Mouse (Mus musculus) erythroblast, embryonic 14.5 days (primary cell): ENCODE data around the gene Gon4l. TPM values are rescaled to one million over a fixed set of nuclear protein-coding genes. Genes with fewer than 3 reads are reported as not detected.

Experiments used
- H3K27me3 ChIP-seq: 2 replicates; pipeline ENCODE4 v1.6.1; 2012; ENCODE audit warnings: inconsistent platforms; ENCODE audit not compliant: control insufficient read depth
- H3K36me3 ChIP-seq: 2 replicates; pipeline ENCODE4 v1.6.1; 2012; ENCODE audit warnings: mild to moderate bottlenecking, inconsistent platforms; ENCODE audit not compliant: control insufficient read depth
- H3K4me1 ChIP-seq: 2 replicates; pipeline ENCODE4 v1.6.1; 2012; ENCODE audit warnings: inconsistent platforms; ENCODE audit not compliant: control insufficient read depth
- H3K4me3 ChIP-seq: replicated peaks from 2 replicates; pipeline ENCODE3; 2012; ENCODE audit warnings: moderate library complexity, mild to moderate bottlenecking, inconsistent platforms
- H3K9me3 ChIP-seq: 2 replicates; pipeline ENCODE4 v1.6.1; 2012; ENCODE audit warnings: low read length, inconsistent platforms, mixed read lengths; ENCODE audit not compliant: control insufficient read depth
- GATA1 ChIP-seq: IDR thresholded peaks from 2 replicates; pipeline ENCODE4 v1.6.1; 2012; ENCODE audit warnings: low read length, inconsistent platforms, mixed read lengths
- TAL1 ChIP-seq: IDR thresholded peaks from 3 replicates; pipeline ENCODE4 v1.6.1; 2012; ENCODE audit warnings: low read length, inconsistent platforms, mixed read lengths
- polyA plus RNA-seq: library from polyadenylated mRNA; stranded (reverse); fragments of >175 nt; gene quantifications from 2 replicates; pipeline ENCODE4 v1.2.3, GENCODE M21; 2012

Gene Gon4l
- polyA plus RNA-seq, 1 experiment: 1.1 TPM

DNA sequence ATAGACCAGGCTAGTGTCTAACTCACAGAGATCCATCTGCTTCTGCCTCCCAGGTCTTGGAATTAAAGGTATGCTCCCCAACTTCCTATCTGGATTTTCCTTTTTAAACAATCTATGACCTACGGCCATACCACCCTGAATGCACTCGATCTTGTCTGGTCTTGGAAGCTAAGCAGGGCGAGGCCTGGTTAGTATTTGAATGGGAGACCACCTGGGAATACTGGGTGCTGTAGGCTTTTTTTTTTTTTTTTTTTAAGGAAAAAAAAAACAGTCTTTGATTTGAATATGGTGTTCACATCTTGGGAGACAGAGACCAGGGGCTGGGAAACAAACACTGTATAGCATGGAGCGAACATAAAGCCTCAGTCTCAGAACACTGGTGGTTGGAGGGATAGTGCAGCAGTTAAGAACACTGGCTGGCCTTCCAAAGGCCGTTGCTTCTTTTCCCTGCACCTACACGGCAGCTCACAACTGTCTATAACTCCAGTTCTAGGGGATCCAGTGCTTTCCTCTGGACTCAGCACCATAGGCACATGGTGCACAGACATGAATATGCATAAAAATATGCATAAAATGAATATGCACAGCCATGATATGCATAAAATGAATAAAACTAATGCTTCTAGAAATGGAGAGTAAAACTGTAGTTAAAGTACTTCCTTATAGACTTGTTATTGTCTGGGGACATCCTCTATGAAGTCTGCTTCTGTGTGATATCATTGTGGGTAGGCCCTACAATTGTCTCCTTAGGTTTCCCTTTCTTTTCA, 71.5 kb downstream of the Gon4l start:
- no peak overlapping the region for H3K4me3 ChIP-seq
- no peaks in the 10 kb centered on the region for H3K9me3 ChIP-seq
- no peaks in the 10 kb centered on the region for H3K27me3 ChIP-seq
- H3K36me3 ChIP-seq: peaks cover 99% of the 10 kb centered on the region
- H3K4me1 ChIP-seq: no peaks in the 10 kb centered on the region
- TF ChIP-seq GATA1 (no peak), TAL1 (no peak)

DNA sequence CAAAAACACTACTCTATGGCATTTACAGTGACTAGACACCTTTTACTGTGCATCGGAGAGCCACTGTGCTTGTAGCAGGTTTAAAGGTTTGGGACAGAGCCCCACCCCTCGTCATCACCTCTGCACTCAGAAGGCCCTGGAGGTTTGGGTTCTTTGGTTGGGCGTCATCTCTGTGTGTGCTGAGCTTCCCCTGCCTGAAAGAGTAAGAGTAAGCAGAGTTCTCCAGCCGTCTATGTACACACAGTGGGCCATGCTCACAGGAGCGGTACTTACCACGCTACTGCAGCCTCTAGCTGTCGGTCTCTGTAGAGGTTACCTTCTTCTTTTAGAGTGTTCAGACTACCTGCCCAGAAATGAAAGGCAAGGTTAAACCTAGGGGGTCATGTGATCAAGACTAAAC, 77.6 kb downstream of the Gon4l start:
- Histone ChIP-seq H3K9me3 (no peaks in the 10 kb centered on the region), H3K4me1 (peaks cover 23% of the 10 kb centered on the region), H3K27me3 (no peaks in the 10 kb centered on the region), H3K4me3 (no peak overlapping the region), H3K36me3 (peaks cover 48% of the 10 kb centered on the region)
- TF ChIP-seq GATA1: no peak
- TF ChIP-seq TAL1: no peak

DNA sequence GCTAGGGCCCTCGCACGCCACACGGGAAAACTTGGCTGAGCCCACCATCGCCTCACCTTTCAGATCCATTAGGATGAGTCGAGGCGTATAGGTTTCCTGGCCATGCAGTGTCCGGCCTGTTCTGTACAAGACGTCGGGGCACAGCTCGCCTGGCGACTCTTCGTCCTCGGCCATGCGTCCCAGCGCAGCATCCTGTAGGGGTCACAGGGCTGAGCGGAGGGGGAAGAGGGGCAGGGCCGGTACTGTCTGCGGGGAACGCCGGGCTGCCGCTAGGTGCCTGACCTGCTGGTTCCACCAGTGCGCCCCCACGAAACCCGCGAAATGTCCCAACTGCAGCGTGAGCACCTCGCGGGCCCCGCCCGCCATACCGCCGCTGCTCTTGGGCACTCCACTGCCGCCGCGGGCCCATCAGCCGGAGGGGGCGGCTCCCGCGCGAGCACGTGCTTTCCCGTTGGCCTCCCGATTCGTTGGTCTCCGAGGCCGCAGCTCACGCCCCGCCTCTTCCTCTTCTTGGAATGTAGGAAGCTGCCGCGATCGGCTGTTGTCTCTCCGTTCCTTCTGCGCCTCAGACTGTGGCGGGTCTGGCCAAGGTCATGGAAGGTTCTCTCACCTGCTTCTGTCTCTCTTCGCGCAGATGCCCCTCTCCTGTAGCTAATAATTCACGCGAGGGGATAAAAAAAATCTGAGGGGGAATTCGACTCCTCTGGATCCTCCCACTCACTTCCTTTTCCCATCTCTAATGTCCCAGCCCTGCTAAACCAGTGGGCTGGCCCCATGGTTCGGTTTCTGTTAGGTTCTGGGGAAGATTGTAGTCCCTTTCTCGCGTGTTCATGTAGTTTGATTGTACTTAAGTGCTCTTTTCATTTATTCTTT, 78.7 kb downstream of the Gon4l start, which contains the start of gene Msto1:
Gene Msto1 (minus strand): TSS at position 489 of the 873 bp plus-strand sequence.
- Histone ChIP-seq H3K36me3 (peaks cover 36% of the 10 kb centered on the region), H3K4me1 (peaks cover 23% of the 10 kb centered on the region), H3K4me3 (peak within 1 kb of the TSS; percentile 85), H3K9me3 (no peaks in the 10 kb centered on the region), H3K27me3 (no peaks in the 10 kb centered on the region)
- TF ChIP-seq GATA1 (no peak), TAL1 (no peak)

DNA sequence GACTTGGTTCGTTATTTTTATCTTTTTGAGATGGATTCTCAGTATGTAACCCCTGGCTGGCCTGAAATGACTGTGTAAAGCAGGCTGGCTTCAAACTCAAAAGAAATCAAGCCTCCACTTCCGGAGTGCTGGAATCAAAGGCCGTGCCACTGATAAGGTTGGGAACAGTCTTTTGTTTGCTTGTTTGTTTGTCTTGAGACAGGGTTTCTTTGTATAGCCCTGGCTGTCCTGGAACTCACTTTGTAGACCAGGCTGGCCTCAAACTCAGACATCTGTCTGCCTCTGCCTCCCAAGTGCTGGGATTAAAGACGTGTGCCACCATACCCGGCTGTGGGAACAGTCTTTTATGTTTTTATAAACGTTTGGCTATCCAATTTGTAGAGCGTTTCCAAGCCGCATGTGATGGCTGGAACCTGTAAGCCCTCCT, 79.4 kb downstream of the Gon4l start:
- Histone ChIP-seq H3K9me3 (no peaks in the 10 kb centered on the region), H3K4me3 (peak overlapping the region; percentile 85), H3K4me1 (peaks cover 23% of the 10 kb centered on the region), H3K36me3 (peaks cover 31% of the 10 kb centered on the region), H3K27me3 (no peaks in the 10 kb centered on the region)
- TF ChIP-seq GATA1 (no peak), TAL1 (no peak)

DNA sequence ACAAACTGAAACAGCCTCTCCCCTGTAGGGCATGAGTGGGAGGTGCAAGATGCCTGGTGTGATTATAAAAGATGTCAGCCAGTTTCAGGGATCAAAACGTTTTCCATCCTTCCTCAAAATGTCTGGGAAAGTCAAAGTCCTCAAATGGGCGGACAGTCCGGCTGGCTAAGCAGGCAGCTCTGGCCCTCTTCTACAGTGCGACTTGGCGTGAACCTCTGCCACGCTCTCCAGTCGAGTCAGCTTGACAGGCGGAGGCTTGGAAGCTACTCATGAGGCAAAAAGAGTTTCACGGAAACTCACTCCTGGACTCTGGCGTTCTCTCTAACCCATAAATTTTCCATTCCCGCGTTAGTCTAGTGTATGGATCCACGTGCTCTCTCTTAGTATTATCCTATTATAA, 84.0 kb downstream of the Gon4l start:
- peaks cover 37% of the 10 kb centered on the region for H3K36me3 ChIP-seq
- H3K9me3 ChIP-seq: peaks cover 11% of the 10 kb centered on the region
- peaks cover 9% of the 10 kb centered on the region for H3K4me1 ChIP-seq
- no peaks in the 10 kb centered on the region for H3K27me3 ChIP-seq
- TF ChIP-seq GATA1 (no peak), TAL1 (no peak)
- no peak overlapping the region for H3K4me3 ChIP-seq

DNA sequence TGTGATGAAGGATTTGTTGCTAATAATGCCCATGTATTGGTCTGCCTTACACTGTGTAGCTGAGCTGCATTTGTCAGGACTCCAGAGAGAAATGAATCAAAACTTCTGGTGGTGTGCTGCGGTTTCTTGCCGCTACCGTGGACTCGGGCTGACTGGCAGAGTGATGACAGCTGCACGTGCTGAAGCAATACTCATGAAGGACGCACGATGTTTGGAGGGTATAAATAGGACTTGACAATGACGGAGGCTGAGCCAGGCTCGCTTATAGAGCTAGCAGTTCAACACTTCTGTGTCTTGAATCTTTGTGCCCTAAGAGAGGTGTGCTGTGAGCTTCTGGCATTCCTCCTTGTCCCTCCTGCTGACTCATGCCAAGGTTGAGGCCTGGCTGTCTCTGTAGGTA, 86.4 kb downstream of the Gon4l start:
- peaks cover 11% of the 10 kb centered on the region for H3K9me3 ChIP-seq
- H3K36me3 ChIP-seq: peaks cover 60% of the 10 kb centered on the region
- no peaks in the 10 kb centered on the region for H3K4me1 ChIP-seq
- TF ChIP-seq GATA1: no peak
- TF ChIP-seq TAL1: no peak
- no peaks in the 10 kb centered on the region for H3K27me3 ChIP-seq
- H3K4me3 ChIP-seq: no peak overlapping the region

DNA sequence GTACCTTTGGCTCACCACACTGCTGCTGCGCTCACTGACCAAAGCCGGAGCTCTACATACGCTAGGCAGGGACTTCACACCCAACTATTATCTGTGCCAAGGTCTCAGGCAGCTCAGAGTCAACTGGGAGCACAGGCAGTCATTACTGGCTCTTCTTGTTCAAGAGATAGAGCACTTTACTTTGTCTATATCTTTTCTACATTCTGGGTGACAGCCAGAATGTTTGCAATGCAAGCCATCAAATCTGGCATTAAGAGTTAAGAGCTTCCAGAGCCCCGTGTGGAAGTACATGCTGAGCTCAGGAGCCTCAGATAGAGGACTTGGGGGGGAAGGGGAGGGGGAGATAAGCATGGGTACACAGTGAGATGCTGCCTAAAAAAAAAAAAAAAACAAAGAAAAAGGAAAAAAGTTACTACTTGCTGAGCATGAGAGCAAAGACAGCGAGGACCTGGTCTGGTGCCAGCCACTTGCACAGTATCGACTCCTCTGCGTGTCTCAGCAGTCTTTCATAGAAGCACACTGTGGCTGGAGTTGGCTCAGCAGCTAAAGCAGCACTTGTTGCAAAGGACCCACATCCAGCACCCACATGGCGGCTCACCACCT, 89.1 kb downstream of the Gon4l start:
- no peaks in the 10 kb centered on the region for H3K4me1 ChIP-seq
- H3K27me3 ChIP-seq: no peaks in the 10 kb centered on the region
- peaks cover 87% of the 10 kb centered on the region for H3K36me3 ChIP-seq
- H3K4me3 ChIP-seq: no peak overlapping the region
- TF ChIP-seq GATA1: no peak
- TF ChIP-seq TAL1: no peak
- peaks cover 11% of the 10 kb centered on the region for H3K9me3 ChIP-seq

DNA sequence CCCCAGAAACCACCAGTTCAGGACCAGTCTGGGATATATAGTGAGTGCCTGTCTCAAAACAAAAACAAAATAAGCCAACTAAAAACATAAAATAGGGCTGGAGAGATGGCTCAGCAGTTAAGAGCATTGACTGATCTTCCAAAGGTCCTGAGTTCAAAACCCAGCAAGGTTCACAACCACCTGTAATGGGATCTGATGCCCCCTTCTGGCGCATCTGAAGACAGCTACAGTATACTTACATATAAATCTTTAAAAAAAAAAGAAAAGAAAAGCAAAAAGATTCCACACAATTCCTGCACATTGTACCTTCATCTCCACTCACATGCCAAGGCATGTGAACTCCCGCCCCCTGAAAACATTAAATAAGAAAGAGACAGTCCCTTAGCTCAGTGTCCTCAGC, 90.6 kb downstream of the Gon4l start:
- Histone ChIP-seq H3K9me3 (peaks cover 6% of the 10 kb centered on the region), H3K4me3 (no peak overlapping the region), H3K36me3 (peaks cover 97% of the 10 kb centered on the region), H3K4me1 (no peaks in the 10 kb centered on the region), H3K27me3 (no peaks in the 10 kb centered on the region)
- TF ChIP-seq TAL1 (no peak), GATA1 (no peak)

DNA sequence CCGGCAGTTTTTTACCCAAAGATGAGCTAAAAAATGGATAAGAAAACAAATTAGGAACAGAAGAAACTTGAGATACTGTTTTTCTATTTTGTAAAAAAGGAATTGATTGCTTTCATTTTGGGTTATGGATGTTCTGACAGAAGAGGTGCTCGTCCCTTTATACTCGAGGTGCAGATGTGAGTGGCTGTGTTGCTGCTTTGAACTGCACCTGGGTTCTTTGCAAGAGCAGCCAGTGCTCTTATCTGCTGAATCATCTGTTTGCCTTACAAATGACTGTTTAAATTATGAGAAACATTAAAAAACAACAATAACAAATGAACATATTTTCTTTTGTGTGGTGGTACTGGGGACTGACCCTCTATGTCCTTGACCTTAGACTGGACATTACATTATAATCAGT, 94.5 kb downstream of the Gon4l start:
- no peaks in the 10 kb centered on the region for H3K27me3 ChIP-seq
- TF ChIP-seq TAL1 (no peak), GATA1 (no peak)
- no peaks in the 10 kb centered on the region for H3K9me3 ChIP-seq
- peaks cover 5% of the 10 kb centered on the region; the same call in 1 of the 2 replicates for H3K4me1 ChIP-seq
- H3K4me3 ChIP-seq: no peak overlapping the region
- H3K36me3 ChIP-seq: peaks cover 97% of the 10 kb centered on the region
